Mouse (Mus musculus): ENCODE results near the gene Trak1.

GRCm38 (mm10) chr9:121405792-121406191 is 108.5 kb downstream of the Trak1 start:
- TF ChIP-seq CTCF (IDR thresholded peaks at IDR 0.05; ENCODE audit: control insufficient read depth, insufficient read depth, insufficient replicate concordance, low read depth, low read length): no peak
- no peak for TF ChIP-seq POLR2A (IDR thresholded peaks at IDR 0.05; ENCODE audit: control insufficient read depth, low read depth, low read length)
